Mouse (Mus musculus) c-Kit-positive CD71-negative TER-119-negative erythroid progenitor cells, embryonic 14.5 days (primary cell): ENCODE results near the gene C1qtnf6.

Source experiments
- DNase-seq: peaks from one replicate; pipeline ENCODE4 v3.0.0-alpha.2; 2013; ENCODE audit warnings: low read depth

Gene C1qtnf6

GRCm38 (mm10) chr15:78480111-78480510 lies 51.1 kb downstream of the C1qtnf6 start:
- no peak for DNase-seq

GRCm38 (mm10) chr15:78479470-78479869 lies 51.7 kb downstream of the C1qtnf6 start:
- DNase-seq: no peak

- DNase-seq: no peak
Observed at GRCm38 (mm10) chr15:78478073-78478472, 53.1 kb downstream of the C1qtnf6 start.

- no peak for DNase-seq
Observed at GRCm38 (mm10) chr15:78476878-78477277, 54.3 kb downstream of the C1qtnf6 start.

- no peak for DNase-seq
Observed at GRCm38 (mm10) chr15:78475604-78476031, 55.6 kb downstream of the C1qtnf6 start.

- no peak for DNase-seq
Observed at GRCm38 (mm10) chr15:78473442-78473841, 57.8 kb downstream of the C1qtnf6 start.
